Mouse (Mus musculus): ENCODE measurements around the gene Tsr3.
A peak's percentile ranks its signal among the peaks of the same experiment; 100 is the strongest.
"Not testable (repeated sequence)": the region's sequence is repeated elsewhere in the genome, so short reads cannot be mapped to it uniquely, and the experiment has no call there.

Tsr3 gene

DNA sequence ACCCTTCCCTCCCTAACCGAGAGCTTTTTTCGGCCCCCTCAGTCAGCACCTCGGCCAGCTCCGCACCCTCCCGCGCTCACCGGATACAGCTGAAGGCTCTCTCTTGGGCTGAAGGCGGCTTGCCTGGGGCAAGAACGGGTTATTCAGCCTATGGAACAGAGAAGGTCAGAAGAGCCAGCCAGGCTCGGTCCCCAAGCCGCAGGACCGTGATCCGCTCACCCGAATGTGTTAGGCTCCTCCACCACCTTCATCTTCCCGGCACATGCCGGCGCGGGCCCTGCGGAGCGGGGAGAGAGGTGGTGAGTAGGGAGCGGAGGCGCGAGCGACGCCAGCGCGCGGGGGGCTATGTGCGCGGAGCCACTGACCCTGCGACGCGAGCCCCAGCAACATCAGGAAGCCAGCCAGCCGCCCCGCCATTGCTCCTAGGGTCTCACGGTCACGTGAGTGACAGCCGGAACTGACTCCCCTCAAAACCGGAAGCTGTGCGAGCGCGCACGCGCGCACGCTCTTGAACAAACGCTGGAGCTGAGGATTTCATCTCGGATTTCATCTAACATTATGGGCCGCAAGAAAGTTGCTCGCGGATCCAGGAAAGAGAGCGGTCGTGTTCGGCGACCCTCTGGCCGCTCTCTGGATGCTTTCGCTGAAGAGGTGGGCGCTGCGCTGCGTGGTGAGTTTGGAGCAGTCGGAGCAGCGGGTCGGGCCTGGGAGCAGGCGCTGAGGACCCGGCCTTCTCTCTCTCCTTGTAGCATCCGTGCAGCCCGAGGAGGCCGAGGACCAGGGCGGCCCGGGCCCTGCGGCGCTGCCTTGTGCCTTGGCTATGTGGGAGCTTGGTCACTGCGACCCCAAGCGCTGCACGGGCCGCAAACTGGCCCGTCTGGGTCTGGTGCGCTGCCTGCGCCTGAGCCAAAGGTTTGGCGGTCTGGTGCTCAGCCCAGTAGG, at the start of gene Tsr3, which contains the start of gene Gnptg:
TSS of gene Tsr3 (plus strand) at position 476 of the 942 bp plus-strand sequence.
TSS of gene Gnptg (minus strand) at position 430 of the 942 bp plus-strand sequence.
- peak; percentile 72 to 81 for DNase-seq (ENCODE audit: low spot score in 2 of 2)

DNA sequence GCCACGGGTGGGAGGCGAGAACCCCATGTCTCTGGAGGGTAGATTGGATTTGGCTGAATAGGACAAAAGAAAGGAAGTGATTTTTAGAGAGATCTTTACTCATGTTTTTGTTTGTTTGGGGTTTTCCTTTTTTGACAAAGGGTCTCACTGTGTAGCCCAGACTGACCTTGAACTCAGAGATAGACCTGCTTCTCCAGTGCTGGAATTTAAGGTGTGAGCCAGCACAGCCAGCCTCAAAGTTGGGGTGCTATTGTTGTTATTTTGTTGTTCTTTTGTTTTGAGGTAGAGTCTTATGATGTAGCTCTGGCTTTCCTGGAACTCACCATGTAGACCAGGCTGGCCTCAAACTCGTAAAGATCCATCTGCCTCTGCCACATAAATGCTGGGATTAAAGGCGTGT, 37.6 kb upstream of the Tsr3 start:
- DNase-seq (ENCODE audit: low spot score in 2 of 2), result no peak

DNA sequence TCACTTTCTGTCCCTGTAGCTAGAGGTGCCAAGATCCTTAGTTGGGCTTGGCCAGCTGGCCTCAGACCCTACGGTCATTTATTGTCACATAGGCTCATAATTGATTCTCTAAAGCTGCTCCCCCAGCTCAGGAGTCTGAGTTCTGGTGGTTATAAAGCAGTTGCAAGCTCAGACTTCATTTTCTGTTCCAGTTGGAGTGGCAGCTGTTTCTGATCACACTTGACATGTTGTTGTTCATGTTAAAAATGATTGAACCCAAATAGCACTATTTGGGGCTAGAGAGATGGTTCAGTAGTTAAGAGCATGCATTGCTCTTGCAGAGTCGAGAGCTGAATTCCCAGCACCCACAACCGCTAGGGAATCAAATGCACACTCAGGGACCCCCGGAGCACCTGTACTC, 30.0 kb upstream of the Tsr3 start:
- DNase-seq (ENCODE audit: low spot score in 2 of 2), result no peak

DNA sequence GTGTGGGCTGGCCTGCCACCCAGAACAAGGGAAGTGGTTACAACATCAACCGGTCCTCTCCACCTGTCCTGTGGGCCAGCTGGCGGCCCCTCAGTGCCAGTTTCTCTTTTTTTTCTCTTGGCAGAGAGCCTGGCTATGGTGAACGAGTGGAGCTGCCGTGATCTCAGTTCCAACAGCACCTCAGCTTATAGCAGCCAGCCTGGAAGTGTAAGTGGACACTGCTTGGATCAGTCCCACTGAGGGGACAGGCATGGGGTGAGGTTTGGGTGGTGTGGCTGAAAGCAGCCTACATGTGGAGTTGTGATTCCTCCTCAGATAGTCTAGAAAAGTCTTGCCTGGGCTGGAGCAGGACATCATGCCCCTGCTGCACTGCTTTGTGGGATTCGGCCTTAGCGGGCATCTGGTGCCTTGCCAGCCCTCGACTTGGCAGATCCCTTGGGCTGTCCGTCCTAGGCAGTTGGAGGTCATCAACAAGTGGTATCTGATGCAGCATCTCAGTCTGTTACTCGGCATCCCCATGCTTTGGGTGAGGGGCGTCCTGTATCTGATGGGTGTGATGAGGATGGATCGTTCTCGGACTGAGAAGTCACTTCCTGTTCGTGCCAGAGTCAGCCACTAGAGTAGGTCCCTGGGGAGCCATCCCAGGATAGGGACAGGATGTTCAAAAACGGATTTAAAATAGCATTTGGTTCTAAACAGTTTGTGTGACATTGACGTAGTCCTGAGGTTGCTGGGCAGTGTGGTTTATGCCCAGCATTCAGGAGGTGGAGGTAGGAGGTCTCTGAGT, 29.1 kb upstream of the Tsr3 start:
- no peak for DNase-seq (ENCODE audit: low spot score in 2 of 2)

DNA sequence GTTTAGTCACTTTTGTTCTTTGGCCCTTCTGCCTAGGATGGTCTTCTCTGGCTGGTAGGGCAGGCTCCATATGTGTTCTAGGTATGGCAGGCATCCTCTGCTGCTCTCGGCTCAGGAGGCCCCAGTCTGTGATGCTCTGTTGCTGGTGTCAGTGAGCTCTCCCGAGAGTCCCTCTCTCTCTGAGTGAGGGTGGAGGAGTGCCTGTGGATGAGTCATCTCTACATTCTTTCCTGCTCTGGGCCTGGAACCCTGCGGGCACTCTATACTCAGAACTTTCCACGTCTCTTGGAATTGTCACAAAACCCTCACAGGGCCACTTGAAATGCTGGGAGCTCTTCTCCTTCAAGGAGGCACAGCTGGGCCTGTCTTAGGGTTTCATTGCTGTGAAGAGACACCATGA, 28.3 kb upstream of the Tsr3 start:
- DNase-seq (ENCODE audit: low spot score in 2 of 2), result no peak

DNA sequence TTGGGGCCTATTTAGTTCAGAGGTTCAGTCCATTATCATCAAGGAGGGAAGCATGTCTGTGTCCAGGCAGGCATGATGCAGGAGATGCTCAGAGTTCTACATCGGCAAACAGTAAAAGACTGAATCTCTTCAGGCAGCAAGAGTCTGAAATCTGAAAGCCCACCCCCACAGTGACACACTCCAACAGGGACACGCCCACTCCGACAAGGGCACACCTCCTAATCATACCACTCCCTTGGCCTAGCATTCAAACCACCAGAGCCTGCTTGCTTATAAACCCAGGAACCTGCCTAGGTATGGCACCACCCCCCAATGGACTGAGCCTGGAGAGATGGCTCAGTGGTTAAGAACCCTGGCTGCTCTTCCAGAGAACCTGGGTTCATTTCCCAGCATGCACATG, 24.5 kb upstream of the Tsr3 start:
- DNase-seq (ENCODE audit: low spot score in 2 of 2), result no peak

DNA sequence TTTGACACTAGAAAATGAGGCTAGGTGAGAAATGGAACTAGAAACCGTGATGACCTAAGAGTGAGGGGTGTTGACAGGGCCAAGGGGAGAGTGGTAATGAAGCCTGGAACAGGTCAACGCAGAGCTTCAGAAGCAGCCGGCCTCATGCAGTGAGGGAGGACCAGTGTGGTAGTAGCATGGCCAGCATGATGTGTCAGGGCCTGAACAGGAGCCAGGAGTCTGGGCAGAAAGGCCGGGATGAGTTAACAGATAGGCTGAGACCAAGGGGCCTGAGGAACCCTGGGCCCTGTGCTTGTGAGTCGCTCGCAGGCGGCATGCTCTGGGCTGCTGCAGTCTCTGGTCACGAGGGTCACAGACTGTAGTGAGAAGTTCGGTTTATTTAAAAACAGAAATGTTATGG, 21.0 kb upstream of the Tsr3 start:
- no peak for DNase-seq (ENCODE audit: low spot score in 2 of 2)

DNA sequence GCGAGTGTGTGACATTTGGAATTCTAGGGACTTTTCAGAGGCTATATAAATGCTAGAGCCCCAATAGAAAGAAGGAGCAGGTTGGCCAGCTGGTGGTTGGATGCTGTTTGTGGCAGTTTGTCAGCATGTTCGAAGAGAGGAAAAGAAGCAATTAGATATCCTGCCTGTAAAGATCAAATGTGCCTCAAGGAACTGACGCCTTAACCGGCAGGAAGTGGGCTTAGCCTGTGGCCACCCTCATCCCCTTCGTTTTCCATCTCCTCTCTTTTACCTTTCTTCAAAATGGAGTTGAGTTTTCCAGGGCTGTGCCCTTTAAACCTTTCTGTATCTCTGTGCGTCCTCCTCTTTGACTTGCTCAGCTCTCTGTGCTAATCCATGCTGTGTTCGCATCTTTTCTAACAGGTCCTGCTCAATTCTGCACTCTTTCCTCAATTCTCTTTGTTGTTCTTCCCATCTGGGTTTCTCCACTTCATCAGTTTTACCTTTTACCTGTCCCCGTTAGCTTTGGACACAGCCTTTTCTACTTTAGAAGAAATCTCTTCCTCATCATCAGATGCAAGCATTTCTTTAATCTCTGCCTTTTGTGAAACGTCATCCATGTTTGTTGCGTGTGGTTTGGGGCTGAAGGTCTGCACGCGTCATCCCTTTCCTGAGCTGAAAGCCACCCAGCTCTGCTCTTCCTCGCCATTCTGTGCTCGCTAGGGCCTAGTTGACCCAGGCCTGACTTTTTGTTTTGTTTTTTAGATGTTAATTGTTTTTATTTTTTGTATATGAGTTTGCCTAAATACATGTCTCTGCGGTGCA, 20.3 kb upstream of the Tsr3 start:
- DNase-seq (ENCODE audit: low spot score in 2 of 2), result no peak

DNA sequence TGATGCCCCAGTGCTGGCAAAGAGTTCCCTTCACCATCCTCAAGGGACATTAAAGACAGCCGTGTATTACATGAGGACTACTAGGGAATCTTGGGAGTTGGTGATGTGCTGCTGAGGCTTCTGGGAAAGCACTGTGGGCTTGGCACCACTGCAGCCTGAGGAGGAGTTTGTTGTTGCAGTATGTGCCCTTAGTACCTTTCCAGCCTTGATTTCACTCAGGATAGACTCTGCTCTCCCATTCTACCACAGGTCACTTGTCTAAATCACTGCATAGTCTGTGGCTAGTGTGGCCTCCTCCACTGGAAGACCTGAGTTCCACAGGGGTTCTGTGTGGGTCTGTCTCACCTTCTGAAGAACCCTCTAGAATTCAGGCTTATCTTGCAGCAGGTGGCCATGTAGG, 19.2 kb upstream of the Tsr3 start:
- no peak for DNase-seq (ENCODE audit: low spot score in 2 of 2)

DNA sequence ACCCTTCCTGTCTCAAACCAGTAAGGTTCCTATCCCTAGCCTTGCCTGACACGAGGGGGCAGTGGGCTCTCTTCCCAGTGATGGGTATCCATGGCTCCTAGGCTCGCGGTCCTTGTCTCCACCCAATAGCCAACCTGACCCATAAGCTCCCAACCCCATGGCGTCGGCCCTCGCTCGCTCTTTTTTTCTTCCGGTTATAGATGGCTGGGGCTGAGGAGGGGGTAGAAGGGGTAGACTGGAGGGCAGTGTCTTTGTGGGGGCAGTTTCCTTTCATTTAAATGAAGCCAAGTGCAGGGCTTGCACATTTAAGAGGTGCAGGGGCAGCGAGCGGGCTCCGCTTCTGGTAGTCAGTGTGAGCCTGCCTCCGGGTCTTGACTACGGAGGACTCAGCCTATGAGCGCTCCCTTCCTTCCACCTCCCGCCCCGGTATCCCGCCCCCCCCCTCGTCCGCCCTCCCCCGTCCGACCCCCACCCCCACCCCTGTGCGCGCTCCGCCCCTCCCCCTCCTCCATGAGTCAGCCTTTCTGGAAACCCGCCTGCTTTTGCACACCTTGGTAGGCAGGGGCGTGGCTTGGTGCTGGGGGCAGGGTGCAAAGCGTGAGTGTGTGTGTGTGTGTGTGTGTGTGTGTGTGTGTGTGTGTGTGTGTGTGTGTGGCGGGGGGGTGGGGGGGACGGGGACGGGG, 18.0 kb upstream of the Tsr3 start:
- DNase-seq (ENCODE audit: low spot score in 2 of 2), result no peak

DNA sequence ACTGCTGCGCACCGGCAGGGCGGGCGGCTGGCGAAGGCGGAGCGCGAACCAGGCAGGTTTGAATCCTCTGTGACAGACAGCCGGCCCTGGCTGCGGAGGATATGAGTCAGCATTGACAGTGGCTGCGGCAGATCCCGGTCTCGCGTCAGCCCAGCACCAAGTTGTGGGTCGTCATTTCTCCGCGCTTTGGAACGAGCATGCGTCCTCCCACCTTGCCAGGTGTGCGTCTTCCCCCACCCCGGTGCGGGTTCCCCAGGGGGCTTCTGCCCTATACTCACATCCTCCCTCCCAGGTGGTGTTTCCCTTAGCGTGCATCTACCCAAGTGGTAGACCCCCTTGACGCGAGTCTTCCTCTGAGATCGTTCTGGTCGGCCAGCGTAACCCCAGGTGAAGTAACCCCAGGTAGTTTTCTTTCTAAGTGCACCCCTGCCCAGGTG, 17.4 kb upstream of the Tsr3 start:
- not testable (repeated sequence) for DNase-seq (ENCODE audit: low spot score in 2 of 2)

DNA sequence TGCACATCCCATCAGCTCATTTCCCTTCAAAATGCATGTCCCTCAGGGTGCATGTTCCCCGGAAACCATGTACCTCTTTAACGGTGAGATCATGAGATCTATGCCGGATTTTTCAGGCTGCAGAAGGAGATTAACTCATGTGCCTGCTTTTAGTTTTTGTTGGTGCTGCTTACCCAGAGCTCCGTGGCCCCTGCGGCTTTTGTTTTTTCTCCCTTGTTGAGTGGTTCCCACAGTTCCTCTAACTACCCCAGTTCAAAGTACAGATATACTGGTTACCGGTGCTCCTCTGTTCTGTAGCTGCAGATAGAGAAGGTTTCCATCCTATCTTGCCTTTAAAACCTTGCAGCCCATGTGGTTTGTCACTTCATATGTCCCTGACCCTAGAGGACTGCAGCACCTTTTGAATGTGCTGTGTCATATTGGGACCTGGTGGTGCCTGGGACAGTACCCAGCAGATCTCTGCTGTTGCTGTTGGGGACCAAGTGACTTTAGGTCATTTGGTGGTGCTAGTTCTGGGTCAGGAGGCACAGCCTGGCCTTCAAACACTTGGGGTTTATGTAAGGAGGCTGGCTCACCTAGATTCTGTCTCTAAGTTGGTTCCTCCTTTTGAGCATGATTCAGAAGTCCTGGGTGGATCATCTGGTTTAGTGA, 16.9 kb upstream of the Tsr3 start:
- DNase-seq (ENCODE audit: low spot score in 2 of 2), result no peak

DNA sequence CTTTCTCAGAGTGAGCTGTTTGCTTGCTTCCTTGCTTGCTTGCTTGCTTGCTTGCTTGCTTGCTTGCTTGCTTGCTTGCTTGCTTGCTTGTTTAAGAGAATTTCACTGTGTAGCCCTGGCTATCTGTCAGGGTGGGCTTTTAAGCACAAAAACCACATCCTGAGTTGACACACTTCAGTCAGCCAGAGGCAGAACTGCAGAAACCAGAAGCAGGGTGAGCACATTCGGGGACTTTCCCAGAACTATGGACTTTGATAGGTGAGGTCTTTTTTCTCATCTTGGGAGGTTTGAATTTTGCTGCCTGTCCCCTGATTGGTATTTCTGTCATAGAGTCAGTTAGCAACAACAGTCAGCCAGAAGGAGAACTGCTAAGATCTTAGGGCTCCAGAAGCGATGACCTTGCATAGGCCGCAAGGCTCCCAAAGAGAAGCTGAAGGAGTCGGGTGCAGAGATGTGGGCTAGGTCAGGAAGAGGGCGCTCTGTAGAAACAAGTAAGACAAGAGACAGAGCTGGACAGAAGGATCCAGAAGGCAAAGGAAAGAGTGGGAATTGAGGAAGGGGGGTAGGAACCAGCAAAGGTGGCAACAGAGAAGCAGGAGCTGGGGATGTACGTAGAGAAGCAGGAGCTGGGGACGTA, 15.3 kb upstream of the Tsr3 start:
- DNase-seq (ENCODE audit: low spot score in 2 of 2), result no peak

DNA sequence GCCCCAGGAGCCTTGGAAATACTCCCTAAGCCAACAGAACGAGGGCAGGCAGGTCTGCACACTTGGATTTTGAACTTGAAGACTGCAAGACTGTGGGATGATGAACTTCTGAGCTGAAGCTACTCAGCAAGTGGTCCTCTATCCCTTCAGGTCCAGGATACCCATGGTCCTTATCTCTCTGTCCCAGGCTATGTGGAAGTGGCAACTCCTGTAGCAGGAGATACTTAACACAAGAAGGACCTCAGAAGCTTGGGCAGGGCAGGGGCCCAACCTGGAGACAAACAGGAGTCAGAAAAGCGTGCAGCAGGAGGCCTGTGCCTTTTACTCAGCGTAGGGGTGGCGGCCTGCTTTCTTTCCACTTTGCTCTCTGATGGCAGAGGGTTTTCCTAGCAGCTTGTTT, 14.3 kb upstream of the Tsr3 start:
- DNase-seq (ENCODE audit: low spot score in 2 of 2), result no peak

DNA sequence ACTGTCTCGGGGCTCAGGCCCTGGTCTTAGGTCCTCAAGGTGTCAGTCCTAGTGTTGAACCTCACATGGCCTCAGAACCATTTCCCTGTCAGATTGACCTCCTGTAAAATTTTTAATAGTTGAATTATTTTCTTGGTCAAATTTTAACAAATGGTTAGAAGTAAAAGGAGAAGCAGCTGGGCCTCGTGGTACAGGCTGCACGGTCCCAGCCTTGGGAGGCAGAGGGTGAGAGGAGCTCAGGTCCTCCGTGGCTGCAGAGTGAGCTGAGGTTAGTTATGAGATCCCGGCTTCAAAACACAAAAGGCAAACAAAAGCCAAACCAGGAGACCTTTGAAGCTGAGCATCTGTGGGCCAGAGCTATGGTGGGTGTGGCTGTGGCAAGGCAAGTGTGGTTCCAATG, 12.0 kb upstream of the Tsr3 start:
- DNase-seq (ENCODE audit: low spot score in 2 of 2), result no peak

DNA sequence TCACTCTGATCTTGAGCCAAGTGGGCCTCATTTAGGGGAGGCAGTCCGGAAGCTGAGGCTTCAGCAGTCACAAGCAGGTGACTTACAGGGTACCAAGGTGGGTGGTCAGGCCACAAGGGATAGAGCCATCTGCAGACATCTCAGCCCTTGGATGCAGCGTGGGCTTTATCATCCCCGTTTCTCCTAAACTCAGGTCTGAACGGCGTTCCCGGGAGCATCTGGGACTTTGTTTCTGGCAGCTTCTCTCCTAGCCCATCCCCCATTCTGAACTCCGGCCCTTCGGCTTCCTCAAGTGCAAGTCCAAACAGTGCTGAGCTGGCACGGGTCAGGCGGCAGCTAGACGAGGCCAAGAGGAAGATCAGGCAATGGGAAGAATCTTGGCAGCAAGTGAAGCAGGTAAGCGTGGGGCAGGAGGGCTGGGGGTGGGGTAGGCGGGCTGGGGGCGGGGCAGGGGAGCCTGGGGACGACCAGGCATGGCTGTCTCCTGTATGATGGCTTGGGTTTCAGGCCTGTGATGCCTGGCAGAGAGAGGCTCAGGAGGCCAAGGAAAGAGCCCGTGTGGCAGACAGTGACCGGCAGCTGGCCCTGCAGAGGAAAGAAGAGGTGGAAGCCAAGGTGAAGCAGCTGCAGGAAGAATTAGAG, 9.8 kb upstream of the Tsr3 start:
- DNase-seq (ENCODE audit: low spot score in 2 of 2), result not testable (repeated sequence)

DNA sequence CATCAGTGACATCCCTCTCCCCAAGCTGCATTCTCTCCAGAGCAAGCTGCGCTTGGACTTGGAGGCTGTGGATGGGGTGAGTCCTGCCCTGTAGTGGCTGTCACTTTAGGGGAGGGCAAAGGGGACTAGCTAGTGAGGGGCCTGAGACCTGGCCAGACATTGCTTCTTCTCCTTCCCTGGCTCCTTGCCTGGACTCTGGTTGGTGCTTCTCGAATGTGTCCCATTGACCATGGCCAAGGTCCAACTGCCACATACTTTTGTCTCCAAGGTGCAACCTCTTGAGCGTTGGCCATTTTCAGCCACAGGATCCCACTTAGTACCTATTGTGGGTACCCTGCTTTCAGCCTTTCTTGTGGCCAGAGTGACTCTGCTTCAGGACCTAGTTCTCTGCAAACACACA, 9.3 kb upstream of the Tsr3 start:
- DNase-seq (ENCODE audit: low spot score in 2 of 2), result no peak

DNA sequence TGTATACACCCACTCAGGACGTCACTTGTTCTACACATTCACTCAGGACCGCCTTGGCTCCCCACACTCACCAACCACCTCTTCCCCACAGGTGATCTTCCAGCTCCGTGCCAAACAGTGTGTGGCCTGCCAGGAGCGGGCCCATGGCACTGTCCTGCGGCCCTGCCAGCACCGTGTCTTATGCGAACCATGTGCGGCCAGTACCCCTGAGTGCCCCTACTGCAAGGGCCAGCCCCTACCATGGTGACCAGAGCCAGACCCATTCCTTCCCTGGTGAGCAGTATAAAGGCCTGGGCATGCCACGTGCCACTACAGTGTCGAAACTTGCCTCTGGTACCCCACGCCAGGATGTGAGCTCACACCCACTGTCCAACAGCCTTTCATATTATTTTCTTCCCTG, 8.3 kb upstream of the Tsr3 start:
- DNase-seq (ENCODE audit: low spot score in 2 of 2), result not testable (repeated sequence)

DNA sequence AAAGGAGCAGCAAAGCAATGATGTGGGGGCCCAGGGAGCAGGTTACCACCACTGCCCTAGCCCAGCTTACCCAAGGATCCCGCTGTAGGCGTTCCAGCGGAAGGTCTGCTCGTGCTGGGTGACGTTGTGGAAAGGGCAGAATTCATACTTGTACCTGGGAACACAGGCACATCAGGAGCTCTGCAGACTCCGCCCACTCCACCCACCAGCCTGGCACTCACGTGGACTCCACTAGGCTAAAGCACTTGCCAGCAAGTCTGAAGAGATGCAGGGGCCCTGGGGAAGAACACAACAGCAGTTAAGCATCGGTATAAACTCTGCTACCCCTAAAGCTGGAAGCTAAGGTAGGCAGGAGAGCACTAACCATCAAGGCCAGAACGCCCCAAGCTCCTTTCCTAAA, 4.3 kb upstream of the Tsr3 start:
- no peak for DNase-seq (ENCODE audit: low spot score in 2 of 2)
